Mouse (Mus musculus) C2C12 (cell line): ENCODE measurements around the gene Gm20518.

Source experiments
- CTCF ChIP-seq: IDR thresholded peaks from one replicate; pipeline ENCODE4 v1.5.1; 2011; ENCODE audit not compliant: control insufficient read depth, insufficient read depth, insufficient read length
- FOSL1 ChIP-seq: IDR thresholded peaks from one replicate; pipeline ENCODE4 v1.8.0; 2011; ENCODE audit warnings: mild to moderate bottlenecking, low read length; ENCODE audit not compliant: poor library complexity, insufficient read depth, severe bottlenecking
- MAX ChIP-seq: IDR thresholded peaks from one replicate; pipeline ENCODE4 v1.6.1; 2011; ENCODE audit warnings: mild to moderate bottlenecking, control low read depth
- MYOG ChIP-seq: IDR thresholded peaks from one replicate; pipeline ENCODE4 v1.6.1; 2011; ENCODE audit not compliant: control insufficient read depth, insufficient read length; ENCODE audit errors: extremely low read depth
- USF1 ChIP-seq: IDR thresholded peaks from one replicate; pipeline ENCODE4 v1.6.1; 2011; ENCODE audit warnings: low read depth, mild to moderate bottlenecking, control low read depth, moderate library complexity

DNA sequence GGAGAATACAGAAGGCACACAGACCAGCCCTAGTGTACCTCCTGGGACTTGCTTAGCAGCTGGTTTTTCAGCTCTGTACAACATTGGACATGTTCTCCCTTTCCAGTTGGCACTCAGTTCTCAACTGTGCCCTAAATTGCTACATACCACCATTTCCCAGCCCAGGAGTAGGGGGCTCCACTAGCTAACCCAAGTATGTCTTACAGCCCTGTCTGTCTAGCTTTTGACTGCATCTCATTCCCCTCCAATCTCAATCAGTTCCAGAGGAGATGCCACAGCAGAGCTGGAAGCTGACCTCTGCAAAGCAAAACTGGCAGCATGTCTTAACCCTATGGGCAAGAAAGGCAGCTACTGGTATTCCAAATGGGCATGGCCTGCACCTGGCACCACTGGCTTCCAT, 4.6 kb upstream of the Gm20518 start:
- TF ChIP-seq CTCF (no peak), USF1 (no peak), MAX (no peak), FOSL1 (no peak), MYOG (no peak)
